Mouse (Mus musculus) large intestine, adult 2 months (tissue): ENCODE results near the gene Kif21b. TPM values are rescaled to one million over a fixed set of nuclear protein-coding genes. Genes with fewer than 3 reads are reported as not detected.

Experiments used
- DNase-seq: peaks from one replicate; pipeline ENCODE4 v3.0.0-alpha.2; 2012; ENCODE audit warnings: low read depth, low spot score
- WGBS: fragments of 180-500 bp; shearing (Covaris S2); methylation state at CpG from one replicate; pipeline ENCODE4 v1.1.7; 2018; 5-methylcytosine and 5-hydroxymethylcytosine counted together
- polyA plus RNA-seq: library from polyadenylated mRNA; depleted of rRNA; stranded (reverse); fragments of >200 nt; gene quantifications from 2 replicates; pipeline ENCODE4 v1.2.3, GENCODE M21; 2012

Gene Kif21b
- polyA plus RNA-seq, 1 experiment: 13.6 TPM

DNA sequence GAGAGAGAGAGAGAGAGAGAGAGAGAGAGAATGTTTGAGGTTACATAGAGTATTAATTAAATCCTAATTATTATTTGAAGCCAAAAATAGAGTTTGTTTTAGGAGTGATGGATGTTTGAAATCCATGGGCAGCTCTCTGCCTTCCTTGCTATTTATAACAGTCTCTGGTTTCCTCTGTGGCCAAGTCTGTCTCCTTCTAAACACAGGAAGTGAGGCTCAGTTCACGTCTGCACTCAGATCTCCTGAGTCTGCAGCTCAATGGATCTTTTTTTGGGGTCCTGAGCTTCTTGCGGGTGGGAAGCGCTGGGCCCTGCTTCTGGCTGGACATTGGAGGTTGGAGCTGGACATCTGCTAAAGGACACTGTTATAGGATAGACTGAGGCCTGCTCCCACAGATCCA is 3.3 kb upstream of the Kif21b start:
- DNase-seq: no peak

DNA sequence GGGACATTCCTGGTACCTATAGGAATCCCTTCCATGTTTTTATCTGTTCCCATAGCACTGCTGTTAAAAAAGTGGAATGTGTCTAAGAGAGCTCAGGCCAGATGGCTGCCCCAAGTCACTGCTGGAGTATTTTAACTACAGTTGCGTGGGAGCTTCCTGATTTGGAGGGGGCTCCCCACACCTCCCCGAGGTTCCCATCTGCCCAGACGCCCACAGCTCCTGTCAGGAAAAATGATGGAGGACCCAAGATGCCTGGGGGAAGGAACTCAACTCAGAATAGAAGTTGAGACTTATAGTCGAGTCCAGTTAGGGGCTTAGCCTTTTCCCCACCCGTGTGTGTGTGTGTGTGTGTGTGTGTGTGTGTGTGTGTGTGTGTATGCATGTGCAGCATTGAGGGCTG is 2.8 kb upstream of the Kif21b start:
- WGBS: 57% methylated on average over 5 of the region's 5 CpGs
- no peak for DNase-seq

More for the DNA sequence above, 3.3 kb upstream of the Kif21b start:
- WGBS: 76% methylated on average over 3 of the region's 3 CpGs

DNA sequence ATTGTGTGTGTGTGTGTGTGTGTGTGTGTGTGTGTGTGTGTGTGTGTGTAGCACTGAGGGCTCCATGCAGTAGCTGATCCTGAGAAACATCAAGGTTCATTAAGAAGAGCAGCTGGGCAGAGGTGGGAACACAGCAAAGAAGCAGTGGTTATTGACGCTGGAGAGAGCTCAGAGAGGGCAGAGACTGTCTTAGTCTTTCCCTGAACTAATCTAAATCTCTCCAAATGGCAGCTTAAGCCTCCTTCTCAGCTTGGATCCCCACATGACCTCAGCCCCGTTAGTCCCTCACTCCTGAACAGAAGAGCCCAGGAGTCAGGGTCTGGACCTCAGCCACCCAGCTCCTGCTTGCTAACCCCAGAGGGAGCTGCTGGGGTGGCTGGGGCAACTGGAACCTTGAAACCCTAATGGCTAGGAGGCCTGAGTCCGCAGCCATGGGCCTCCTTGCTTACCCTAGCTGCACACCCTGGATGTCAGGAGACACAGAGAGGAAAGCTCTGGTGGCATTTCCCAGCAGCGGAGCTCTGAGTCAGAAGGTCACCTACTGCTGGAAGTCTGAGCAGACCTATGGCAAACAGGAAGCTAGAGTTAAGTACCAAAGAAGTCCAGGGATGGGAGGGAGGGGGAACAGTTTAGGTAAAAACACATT is 2.1 kb upstream of the Kif21b start:
- DNase-seq: no peak
- WGBS: 86% methylated on average over 4 of the region's 4 CpGs

GRCm38 (mm10) chr1:136130107-136130506 is 1.1 kb upstream of the Kif21b start:
- WGBS: 84% methylated on average over 3 of the region's 3 CpGs
- no peak for DNase-seq

- no peak for DNase-seq
- 2% methylated on average over 43 of the region's 43 CpGs for WGBS
Observed at GRCm38 (mm10) chr1:136131603-136132291, 558 bp downstream of the Kif21b start.

- 73% methylated on average over 10 of the region's 10 CpGs for WGBS
- DNase-seq: no peak
Observed at GRCm38 (mm10) chr1:136132386-136133201, 1.4 kb downstream of the Kif21b start.

- 26% methylated on average over 13 of the region's 13 CpGs for WGBS
- no peak for DNase-seq
Observed at GRCm38 (mm10) chr1:136133570-136134240, 2.5 kb downstream of the Kif21b start.

DNA sequence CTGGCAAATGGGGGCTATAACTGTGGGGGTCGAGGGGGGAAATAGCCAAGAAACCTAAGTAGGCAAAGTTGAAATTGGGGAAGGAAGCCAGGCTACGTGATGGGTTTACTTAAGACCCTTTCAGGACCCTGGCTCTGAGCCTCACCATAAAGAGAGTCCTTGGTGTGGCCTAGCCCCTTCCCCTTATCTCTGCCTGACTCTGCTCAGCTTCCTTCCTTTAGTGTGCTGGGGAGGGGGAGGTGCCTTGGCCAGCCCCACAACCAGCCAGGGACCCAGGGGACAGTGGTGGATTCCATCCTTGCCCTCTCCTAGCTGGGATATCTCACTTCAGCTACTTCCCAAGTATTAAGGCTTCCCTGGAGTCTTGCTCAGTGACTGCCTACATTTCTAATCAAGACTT is 3.4 kb downstream of the Kif21b start:
- 77% methylated on average over 2 of the region's 2 CpGs for WGBS
- no peak for DNase-seq

DNA sequence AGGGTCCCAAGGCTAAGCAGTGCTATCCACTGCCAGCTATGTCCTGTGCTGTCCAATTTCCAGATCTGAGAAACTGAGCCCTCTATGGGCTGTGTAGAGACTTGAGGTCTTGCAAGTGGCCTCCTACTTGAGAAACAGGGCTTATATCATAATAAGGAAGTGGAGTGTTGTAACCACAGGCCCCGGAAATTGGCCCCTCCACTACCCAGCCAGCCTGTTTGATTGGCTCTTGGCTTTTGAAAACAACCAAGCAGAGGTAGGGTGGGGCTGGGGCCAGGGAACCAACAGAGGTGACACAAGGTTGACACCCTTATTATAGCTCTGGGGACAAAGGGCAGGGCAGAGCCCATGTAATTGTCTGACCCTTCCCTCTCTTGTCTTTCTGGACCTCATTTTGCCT is 3.9 kb downstream of the Kif21b start:
- 17% methylated on average over 1 of the region's 1 CpGs for WGBS
- peak; percentile 92 for DNase-seq

GRCm38 (mm10) chr1:136135777-136136444 is 4.7 kb downstream of the Kif21b start:
- WGBS: 68% methylated on average over 6 of the region's 6 CpGs
- DNase-seq: no peak

GRCm38 (mm10) chr1:136136547-136136946 is 5.4 kb downstream of the Kif21b start:
- WGBS: 55% methylated on average over 4 of the region's 4 CpGs
- no peak for DNase-seq

DNA sequence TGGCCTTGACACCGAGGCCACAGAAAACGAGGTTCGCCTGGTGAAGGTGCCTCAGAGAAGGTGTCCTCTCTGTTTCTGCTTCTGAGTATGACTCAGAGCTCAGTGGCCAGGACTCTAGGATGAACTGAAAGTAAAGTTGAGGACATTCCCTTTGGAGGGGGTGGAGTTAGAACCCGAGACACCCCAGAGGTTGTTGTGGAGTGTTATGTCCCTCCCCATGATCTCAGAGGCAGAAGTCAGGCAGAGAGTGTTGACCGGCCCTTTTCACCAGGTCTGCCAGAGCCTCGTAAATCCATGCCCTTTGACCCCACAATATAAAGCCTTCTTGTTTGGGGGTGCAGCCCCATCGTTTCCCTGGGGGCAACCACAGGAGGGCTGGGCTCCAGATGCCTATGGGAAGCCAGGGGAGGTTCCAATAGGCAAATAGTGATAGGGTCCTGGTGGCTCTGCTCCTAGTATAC is 5.9 kb downstream of the Kif21b start:
- DNase-seq: peak; percentile 82
- WGBS: 9% methylated on average over 7 of the region's 7 CpGs

- WGBS: 4% methylated on average over 4 of the region's 4 CpGs
- DNase-seq: no peak
Observed at GRCm38 (mm10) chr1:136137575-136137974, 6.4 kb downstream of the Kif21b start.

- 62% methylated on average over 10 of the region's 10 CpGs for WGBS
- DNase-seq: no peak
Observed at GRCm38 (mm10) chr1:136138191-136138830, 7.1 kb downstream of the Kif21b start.

GRCm38 (mm10) chr1:136139990-136140640 is 8.9 kb downstream of the Kif21b start:
- peak; percentile 78 for DNase-seq
- WGBS: 3% methylated on average over 32 of the region's 32 CpGs

DNA sequence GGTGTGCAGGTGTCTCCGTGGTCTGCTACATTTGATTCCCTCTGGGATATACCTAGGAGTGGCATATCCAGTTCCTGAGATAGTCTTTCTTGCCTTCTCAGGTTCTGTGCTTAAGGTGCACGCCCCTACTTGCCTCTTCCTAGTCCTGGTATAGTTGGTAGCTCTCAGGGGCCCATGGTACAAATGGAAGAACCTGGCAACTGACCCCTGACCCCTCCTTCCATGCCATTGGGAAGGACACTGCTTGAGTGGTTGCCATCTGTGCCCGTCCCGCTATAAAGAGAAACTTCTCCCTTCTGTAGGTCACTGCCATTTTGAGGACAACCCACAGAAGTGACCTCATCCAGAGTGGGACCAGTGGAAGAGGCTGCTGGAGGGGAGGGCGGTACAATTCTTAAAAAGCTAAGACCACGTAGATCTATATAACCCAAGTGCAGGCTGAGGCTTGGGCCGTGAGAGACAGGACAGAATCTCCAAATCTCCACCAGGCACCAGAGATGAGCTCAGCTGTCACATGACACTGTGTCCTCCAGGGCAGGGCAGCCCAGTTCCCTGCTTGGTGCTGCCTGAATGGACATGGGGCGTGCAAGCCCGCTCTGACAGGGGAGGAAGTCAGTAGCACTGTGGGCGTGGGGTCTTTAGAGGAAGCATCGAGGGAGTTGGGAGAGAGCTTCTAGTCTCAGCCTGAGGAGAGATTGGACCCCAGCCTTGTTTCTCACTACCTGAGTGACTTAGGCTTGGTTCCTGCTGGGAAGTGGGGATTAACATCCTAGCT is 10.2 kb downstream of the Kif21b start:
- WGBS: 90% methylated on average over 11 of the region's 11 CpGs
- DNase-seq: no peak

- WGBS: 58% methylated on average over 6 of the region's 6 CpGs
- no peak for DNase-seq
Observed at GRCm38 (mm10) chr1:136142336-136142735, 11.1 kb downstream of the Kif21b start.

- 95% methylated on average over 10 of the region's 10 CpGs for WGBS
- DNase-seq: no peak
Observed at GRCm38 (mm10) chr1:136143514-136143913, 12.3 kb downstream of the Kif21b start.
